Mouse (Mus musculus): ENCODE results near the gene Cda. TPM values are rescaled to one million over a fixed set of nuclear protein-coding genes. Genes with fewer than 3 reads are reported as not detected.

Cda gene
- total RNA-seq (2021) = 10 to 100 TPM in 1 of 2 experiments, 1 to 10 TPM in 1; 6.9 to 15.0 TPM
- long read RNA-seq, experiment 1, transcript Cda-202 (2 exons, 720 nt) = major isoform, 11 of 19 reads
- long read RNA-seq, experiment 1, transcript Cda-201 (4 exons, 846 nt) = minor isoform, 5 of 19 reads
- long read RNA-seq, experiment 1, partial matches to known transcripts = 1 of 19 reads
- long read RNA-seq, experiment 1, other reads (novel, unspliced or antisense) = 2 of 19 reads
- long read RNA-seq, experiment 2, partial matches to known transcripts = 0 of 6 reads
- long read RNA-seq, experiment 2, other reads (novel, unspliced or antisense) = 4 of 6 reads

GRCm38 (mm10) chr4:138367641-138368497 is at the start of gene Cda:
Cda (minus strand) TSS chr4:138367992.
- DNase-seq = peak; percentile 91 to 94

GRCm38 (mm10) chr4:138416414-138416813 is 48.6 kb upstream of the Cda start:
- no peak for DNase-seq

DNA sequence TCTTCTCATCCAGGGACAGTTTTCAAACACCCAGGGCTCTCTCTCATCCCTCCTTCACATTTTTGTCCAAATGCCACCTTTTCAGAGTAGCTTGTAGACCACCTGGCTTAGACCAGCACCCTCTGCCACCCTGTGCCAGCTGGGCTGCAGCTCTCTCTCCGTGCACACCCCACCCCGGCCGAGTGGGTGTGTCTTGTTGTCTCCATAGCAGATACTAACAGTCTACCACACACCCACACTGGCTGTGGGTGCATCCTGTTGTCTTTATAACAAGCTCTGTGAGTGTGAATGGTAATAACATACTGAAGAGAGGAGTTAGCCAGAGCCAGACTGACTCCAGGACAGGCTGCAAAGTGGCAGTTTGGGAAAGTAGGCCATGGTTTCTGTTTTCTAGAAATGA is 48.2 kb upstream of the Cda start:
- DNase-seq = no peak

- peak; percentile 19 to 34 for DNase-seq
Observed at GRCm38 (mm10) chr4:138414725-138415124, 46.9 kb upstream of the Cda start.

GRCm38 (mm10) chr4:138411504-138412121 is 43.8 kb upstream of the Cda start:
- DNase-seq = no peak

DNA sequence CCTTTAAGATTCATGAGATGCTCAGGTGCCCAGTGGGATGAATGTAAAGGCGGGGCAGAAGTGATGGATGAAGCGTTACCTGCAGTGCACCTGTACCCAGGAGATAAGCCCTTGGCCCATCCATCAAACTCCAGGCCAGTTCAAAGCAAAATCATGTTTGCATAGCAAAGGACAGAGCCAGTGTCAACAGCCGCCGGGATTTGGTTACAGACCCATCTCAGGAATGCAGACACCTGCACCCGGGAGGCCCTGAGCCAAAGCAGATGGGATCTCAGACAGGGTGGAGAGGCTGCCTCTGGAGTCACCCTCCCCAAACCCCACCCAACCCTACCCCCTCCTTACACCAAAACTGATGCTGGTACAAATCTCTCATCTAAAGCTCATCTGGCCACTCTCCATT is 43.2 kb upstream of the Cda start:
- DNase-seq = no peak

GRCm38 (mm10) chr4:138407479-138408194 is 39.8 kb upstream of the Cda start:
- peak; percentile 74 to 75 for DNase-seq

GRCm38 (mm10) chr4:138404806-138405205 is 37.0 kb upstream of the Cda start:
- DNase-seq = peak; percentile 72 to 76

GRCm38 (mm10) chr4:138396711-138397110 is 28.9 kb upstream of the Cda start:
- DNase-seq = peak; percentile 39 to 41

DNA sequence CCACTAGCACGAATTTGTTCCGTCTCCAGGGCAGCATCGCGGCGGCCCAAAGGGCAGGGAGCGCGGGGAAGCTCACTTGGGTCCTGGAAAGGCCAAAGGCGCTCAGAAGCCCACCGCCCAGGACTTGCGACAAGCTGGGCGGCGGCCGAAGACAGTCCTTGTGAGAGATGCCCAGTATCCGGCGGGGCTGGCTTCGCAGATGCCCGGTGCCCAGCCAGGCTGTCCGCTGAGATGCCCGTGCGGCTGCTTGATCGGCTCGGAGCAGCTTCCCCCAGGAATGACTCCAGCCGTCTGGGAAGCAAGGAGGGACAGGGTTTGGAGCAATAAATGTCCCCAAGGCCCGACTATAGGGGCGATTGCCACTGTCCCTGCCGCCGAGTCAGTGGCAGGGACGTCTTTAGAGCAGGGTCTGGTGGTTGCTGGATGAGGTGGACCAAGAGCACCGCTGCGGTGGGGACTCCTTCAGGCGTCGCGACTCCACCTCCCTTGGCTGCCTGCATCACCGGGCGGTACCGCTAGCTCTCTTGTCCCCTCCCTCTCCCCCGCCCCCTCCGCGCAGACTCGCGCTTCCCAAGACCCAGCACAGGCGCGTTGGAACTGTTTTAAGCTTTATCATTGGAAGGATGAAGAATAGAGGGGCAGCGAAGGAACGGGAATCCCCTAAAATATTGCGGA is 28.3 kb upstream of the Cda start, which contains the start of gene Fam43b:
TSS of gene Fam43b (minus strand) at position 558 of the 675 bp plus-strand sequence.
- DNase-seq = peak; percentile 80 to 86

DNA sequence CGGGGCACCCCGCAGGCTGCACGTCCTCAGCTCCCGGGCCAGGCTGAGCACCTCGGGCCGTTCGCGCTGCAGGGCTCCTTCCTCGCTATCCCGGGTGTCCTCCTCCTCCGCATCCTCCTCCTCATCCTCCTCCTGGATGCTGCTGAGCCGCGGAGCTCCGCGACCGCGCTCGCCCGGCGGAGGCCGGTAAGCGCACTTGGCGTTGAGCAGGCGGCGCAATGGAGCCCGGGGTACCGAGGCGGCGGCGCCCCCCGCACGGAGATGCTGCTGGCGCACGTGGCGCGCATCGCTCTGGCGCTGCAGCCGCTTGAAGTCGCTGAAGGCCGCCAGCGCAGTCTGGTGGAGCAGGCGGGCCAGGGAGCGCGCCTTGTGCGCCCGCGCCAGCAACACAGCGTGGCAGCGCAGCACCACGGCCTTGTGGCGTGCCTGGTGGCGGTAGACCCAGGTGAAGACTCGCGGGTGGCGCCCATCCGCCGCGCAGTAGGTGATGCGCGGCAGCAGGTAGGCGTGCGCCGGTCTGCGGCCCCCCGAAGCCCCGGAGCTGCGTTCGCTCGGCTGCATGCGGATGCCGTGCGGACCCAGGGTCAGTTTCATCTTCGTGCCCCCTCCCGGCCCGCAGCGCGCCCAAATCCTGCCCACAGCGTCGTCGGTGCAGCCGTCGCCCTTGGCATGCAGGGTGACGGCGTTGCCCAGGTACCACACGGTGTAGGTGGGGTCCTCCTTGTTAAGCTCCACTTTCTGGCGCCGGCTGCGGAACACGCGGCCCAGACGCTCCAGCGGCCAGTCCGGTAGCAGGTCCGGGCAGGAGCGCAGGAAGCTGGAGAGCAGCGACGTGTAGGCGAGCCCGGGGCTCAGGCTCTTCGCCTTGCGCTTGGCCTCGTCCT is 27.5 kb upstream of the Cda start:
- peak; percentile 59 to 67 for DNase-seq

- no peak for DNase-seq
Observed at GRCm38 (mm10) chr4:138393703-138394102, 25.9 kb upstream of the Cda start.

GRCm38 (mm10) chr4:138383789-138384188 is 16.0 kb upstream of the Cda start:
- no peak for DNase-seq

DNA sequence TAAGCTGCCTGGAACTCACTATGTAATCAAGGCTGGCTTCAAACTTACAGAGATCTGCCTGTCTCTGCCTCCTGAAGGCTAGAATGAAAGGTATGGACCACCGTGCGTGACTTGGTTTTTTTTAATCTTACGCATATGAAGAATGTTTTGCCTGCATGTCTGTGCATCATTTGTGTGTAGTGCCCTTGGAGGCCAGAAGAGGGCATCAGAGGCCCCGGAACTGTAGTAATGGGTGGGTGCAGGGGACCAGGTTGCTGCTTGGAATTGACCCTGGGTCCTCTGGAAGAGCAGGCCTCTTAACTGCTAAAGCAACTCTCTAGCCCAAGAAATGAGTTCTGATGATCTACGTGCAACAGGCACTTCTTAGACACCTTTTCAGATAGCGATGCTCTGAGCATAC is 14.7 kb upstream of the Cda start:
- DNase-seq = peak in 1 of 2 experiments; percentile 33

GRCm38 (mm10) chr4:138380132-138380689 is 12.4 kb upstream of the Cda start:
- DNase-seq = peak in 1 of 2 experiments; percentile 32

DNA sequence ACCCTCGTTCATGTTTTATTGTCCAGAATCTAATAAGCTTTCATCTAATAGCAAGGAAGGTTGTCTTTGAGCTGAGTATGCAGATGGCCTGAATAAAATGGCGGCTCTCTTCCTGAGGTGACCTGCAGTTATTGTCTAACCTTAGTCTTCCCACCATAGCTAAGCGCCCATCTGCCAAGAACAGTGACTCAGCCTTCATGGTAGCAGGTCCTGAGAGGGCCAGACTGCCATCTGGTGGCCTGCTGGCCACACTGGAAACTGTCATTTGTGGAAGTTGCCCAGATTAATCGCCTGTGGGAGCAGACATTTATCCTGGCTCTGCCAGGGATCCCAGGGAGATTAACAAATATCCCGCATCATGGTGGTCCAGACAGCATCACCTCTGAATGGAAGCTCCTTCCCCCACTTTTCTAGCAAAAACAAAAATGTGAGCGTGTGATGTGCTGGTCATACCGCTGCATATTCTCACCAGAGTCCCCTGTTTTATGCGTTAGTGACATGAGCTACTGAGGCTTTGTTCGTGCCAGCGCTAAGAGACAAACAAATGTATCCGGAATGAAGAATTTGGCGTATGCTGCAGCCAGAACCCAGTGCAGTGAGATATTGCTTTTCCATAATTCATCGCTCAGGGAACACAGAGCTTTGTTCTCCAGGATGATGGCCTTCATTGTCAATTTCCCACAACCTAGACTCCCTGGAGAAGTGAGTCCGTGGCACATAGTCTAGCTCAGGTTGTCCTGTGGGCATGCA is 11.5 kb upstream of the Cda start:
- peak; percentile 86 for DNase-seq

GRCm38 (mm10) chr4:138377526-138377925 is 9.7 kb upstream of the Cda start:
- DNase-seq = peak; percentile 45 to 59

DNA sequence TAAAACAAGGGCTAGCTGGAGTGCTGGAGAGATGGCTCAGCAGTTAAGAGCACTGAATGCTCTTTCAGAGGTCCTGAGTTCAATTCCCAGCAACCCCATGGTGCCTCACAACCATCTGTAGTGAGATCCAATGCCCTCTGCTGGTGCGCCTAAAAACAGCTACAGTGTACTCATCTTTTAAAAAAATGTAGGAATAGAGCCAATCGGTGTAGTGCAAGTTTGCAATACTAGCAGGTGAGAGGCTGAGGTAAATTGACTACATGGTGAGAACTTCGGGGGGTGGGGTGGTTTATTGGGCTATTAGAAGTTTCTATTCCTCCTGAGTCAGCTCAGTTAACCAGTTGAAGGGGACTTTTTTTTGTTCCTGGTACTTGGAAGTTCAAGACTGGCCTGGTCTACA is 7.3 kb upstream of the Cda start:
- no peak for DNase-seq

GRCm38 (mm10) chr4:138370996-138371516 is 3.3 kb upstream of the Cda start:
- no peak for DNase-seq
